Mouse (Mus musculus) liver, postnatal 0 days (tissue): ENCODE data around the gene 1810062G17Rik.

Experiments used
- CTCF ChIP-seq: sonication (generic); IDR thresholded peaks from 2 replicates; pipeline ENCODE4 v1.5.1; 2016; ENCODE audit warnings: antibody characterized with exemption, low read depth
- EP300 ChIP-seq: IDR thresholded peaks from 2 replicates; pipeline ENCODE4 v1.6.1; 2016; ENCODE audit warnings: antibody characterized with exemption, low read depth, mild to moderate bottlenecking

DNA sequence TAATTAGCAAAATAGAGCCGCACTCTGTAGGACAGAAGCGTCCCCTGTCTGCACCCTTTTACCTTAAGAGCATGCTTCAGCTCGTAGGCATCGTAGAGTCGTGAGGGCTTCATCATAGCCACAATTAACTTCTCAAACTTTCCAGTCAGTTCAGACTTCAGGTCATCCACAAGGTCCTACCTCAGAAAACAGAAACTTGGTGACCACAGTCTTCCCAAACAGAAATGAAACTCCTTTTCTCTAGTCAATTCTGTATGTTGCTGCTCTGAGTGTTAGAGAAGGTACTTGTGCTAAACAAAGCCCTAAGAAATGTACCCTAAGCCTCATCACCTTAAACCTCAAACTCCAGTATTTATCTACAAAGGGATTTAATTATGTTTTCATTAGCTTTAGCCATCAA lies 13.9 kb upstream of the 1810062G17Rik start:
- TF ChIP-seq CTCF (no peak), EP300 (no peak)
